Mouse (Mus musculus) bone marrow, adult 2 months (tissue): ENCODE measurements around the gene Alyref.

Source experiments
- CTCF ChIP-seq: fragments of 200-500 bp; IDR thresholded peaks from 2 replicates; pipeline ENCODE4 v1.5.1; 2011; ENCODE audit warnings: low read length, control low read depth; ENCODE audit not compliant: control insufficient read depth, insufficient read depth
- POLR2A ChIP-seq: fragments of 200-500 bp; IDR thresholded peaks from 2 replicates; pipeline ENCODE4 v1.6.1; 2011; ENCODE audit warnings: low read depth, mild to moderate bottlenecking, control low read depth, low read length, borderline replicate concordance; ENCODE audit not compliant: control insufficient read depth

- TF ChIP-seq POLR2A (no peak), CTCF (no peak)
Measured at GRCm38 (mm10) chr11:120576365-120576981, 21.7 kb downstream of the Alyref start.
